Mouse (Mus musculus) layer of hippocampus, adult 8-10 months (tissue): ENCODE results near the gene Insl6. TPM values are rescaled to one million over a fixed set of nuclear protein-coding genes. Genes with fewer than 3 reads are reported as not detected.

Source experiments
- DNase-seq, 2 experiments: peaks; one replicate each; pipeline ENCODE4 v3.0.0; 2022; ENCODE audit warnings: low spot score in 2 of 2
- total RNA-seq, 4 experiments: library from RNA; stranded (reverse); gene quantifications; 2 replicates each; pipeline ENCODE4 v1.2.4; 2022

The Insl6 gene
- total RNA-seq, 4 experiments from 2014 or later, result 0.94 to 1.3 (median 0.97) TPM; not detected in 1

DNA sequence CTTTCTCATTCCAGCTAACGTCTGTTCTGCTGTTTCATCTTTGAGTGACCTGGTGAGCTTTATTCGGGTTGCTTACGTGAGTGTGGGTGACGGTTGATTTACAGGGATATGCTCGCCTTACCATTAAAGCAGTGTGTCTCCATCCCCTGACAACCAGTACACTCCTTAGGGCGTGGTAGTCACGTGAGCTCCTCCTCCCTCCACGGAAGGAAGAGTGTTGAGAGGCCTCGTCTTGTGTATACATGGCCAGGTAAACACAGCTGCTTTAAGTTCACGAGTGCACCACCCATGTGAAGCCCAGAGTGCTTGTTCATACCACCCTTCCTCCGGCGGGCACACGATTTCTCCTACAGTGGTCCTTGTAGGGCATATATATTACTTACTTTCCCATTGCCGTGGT, 33.6 kb downstream of the Insl6 start:
- no peak for DNase-seq

DNA sequence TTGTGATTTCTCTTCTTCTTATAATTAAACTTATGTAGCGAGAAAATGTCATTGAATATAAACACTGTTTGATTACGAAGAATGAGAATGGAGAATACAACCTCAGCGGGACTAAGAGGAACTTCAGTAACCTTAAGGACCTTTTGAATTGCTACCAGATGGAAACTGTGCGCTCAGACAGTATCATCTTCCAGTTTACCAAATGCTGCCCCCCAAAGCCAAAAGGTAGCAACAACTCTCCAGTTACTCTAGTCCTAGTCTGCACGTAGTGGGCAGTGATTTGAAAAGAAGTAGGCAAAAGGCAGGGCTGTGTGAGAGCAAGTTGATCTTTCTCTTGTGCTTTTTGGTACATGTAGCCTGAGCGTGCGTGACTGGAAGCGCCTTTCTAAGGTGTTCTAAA, 37.3 kb downstream of the Insl6 start:
- DNase-seq, result no peak

DNA sequence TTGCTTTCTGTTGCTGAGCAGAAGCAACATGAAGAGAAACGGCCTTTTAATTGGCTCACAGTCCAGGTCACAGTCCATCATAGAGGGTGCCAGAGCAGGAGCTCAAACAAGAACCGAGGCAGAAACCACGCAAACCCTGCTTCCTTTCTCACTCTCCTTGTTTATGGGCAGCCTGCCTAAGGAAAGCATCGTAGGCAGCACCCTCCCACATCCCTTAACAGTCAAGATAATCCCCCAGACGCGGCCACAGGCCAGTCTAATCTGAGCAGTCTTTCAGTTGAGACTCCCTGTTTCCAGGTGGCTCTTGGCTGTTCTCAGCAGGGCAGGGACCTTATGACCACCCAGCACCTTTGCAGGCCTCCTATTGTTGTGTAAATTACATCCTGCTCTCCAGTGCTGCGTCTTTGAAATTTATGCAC, 39.7 kb downstream of the Insl6 start:
- DNase-seq, result no peak

DNA sequence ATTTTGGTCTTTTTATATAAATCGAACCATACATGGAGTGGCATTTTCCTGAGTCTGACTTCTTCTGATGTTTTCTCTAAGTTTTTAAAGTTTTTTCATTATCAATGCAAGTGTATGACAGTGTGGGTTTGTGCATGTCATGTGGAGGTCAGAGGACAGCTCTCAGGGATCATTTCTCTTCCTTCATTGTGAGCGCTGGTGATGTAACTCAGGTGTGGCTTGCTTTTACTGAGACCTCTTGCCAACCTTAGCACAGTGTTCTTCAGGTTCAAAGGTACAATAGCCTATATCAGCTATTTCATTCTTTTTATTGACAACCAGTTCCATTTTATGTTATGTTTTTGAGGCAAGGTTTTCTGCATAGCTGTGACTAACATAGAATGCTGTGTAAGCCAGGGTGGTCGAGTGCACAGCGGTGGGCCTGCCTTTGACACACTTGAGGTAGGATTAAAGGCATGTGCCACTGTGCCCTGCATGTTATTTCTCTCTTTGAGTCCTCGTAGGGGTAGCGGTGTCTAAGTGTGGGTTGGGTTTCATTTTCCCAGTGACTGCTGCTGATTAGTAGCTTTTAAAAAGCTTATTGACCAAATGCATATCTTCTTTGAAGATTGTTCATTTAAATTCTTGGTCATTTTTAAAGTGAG, 46.1 kb downstream of the Insl6 start:
- no peak for DNase-seq

DNA sequence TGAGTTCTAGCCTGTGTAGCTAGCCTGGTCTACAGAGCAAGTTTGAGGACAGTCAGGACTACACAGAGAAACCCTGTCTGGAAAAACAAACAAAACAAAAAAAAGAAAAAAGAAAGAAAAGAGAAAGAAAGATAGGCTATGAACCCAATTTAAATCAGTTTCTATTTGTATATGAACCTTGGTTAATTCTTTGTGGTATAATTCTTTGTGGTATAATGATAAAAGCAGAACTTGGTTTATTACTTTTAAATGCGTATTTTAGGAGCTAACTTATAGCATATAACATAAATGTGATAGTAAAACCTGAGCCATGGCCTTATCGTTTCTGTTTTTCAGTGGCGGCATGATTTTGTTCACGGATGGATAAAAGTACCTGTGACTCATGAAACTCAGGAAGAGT, 48.7 kb downstream of the Insl6 start:
- no peak for DNase-seq

DNA sequence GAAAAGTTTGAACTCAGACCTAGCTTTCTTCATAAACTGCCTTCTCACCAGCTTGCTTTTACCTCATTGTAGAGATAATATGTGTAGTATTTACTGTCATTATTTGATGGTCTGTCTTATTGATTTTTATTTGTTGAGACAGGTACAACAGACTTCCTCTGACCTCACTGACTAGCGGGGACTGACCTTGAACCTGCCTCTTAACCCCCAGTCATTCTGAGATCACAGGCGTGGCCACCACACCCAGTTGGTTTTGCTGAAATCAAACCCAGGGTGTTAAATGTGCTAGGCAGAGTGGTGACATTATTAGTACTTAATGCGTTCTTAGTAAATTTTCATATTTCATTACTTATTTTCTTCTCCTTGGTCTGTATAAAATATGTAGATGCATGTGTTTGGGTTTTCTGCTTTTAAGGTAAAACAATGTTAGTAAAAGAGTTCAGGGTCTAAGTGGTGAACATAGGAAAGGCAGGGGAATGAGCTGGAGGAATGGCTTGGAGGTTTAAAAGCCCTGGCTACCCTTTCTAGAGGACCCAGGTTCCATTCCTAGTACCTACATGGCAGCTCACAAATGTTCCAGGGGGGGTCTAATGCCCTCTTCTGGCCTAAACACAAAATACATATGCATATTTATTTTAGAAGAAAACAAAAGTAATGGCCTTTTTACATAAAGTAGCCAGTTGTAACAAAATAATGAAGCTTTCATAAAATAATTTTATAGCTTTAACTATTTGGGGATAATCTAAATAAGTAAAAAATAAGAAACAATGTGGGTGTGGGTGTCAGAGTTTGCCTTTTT, 52.9 kb downstream of the Insl6 start:
- no peak for DNase-seq

Other genes starting within 250 kb of the Insl6 start
- 10 to 100 TPM; 20.0 to 22.3 (median 20.7) TPM for gene Rcl1, start 224.0 kb downstream of the Insl6 start, total RNA-seq
- gene Jak2, start 73.5 kb downstream of the Insl6 start, total RNA-seq, result 10 to 100 TPM; 30.1 to 33.5 (median 31.4) TPM
- gene Rln1, start 9.3 kb upstream of the Insl6 start, total RNA-seq, result 1 to 10 TPM; 1.3 to 2.4 (median 1.8) TPM
- 10 to 100 TPM; 33.5 to 36.8 (median 34.8) TPM for gene Plgrkt, start 42.0 kb upstream of the Insl6 start, total RNA-seq
- 1 to 10 TPM; 1.1 to 4.6 (median 3.2) TPM for gene Cd274, start 42.1 kb upstream of the Insl6 start, total RNA-seq
- gene Pdcd1lg2, start 85.6 kb upstream of the Insl6 start, total RNA-seq, result under 1 TPM in 2 of 4 experiments, not detected in 2; 0.27 to 0.37 TPM
- 10 to 100 TPM; 35.9 to 48.6 (median 44.7) TPM for gene Ric1, start 196.9 kb upstream of the Insl6 start, total RNA-seq